Mouse (Mus musculus) stomach, embryonic 15.5 days (tissue): Measurements from ENCODE around the gene Otc. TPM values are rescaled to one million over a fixed set of nuclear protein-coding genes. Genes with fewer than 3 reads are reported as not detected.

Experiments used
- ATAC-seq: fragments of 200-750 bp; cut with Nextera tagmentation; 2 replicates; pipeline ENCODE4 v1.8.0; 2017; ENCODE audit warnings: low read depth, moderate number of reproducible peaks, moderate TSS enrichment; ENCODE audit not compliant: insufficient read depth, low FRiP score
- H3K27ac ChIP-seq: fragments of 300-500 bp; sonication (generic); 2 replicates; pipeline ENCODE4 v1.5.1; 2015; ENCODE audit warnings: mild to moderate bottlenecking, inconsistent platforms
- H3K27me3 ChIP-seq: fragments of 300-500 bp; sonication (generic); replicated peaks from 2 replicates; pipeline ENCODE4 v1.6.1; 2015; ENCODE audit warnings: inconsistent platforms
- H3K36me3 ChIP-seq: fragments of 300-500 bp; sonication (generic); 2 replicates; pipeline ENCODE4 v1.6.1; 2015; ENCODE audit warnings: inconsistent platforms
- H3K4me1 ChIP-seq: fragments of 300-500 bp; sonication (generic); 2 replicates; pipeline ENCODE4 v1.6.1; 2015; ENCODE audit warnings: inconsistent platforms
- H3K4me2 ChIP-seq: fragments of 300-500 bp; sonication (generic); 2 replicates; pipeline ENCODE4 v1.6.1; 2015; ENCODE audit warnings: mild to moderate bottlenecking, inconsistent platforms
- H3K4me3 ChIP-seq: fragments of 300-500 bp; sonication (generic); replicated peaks from 2 replicates; pipeline ENCODE4 v1.5.1; 2015; ENCODE audit warnings: inconsistent platforms
- H3K9ac ChIP-seq: fragments of 300-500 bp; sonication (generic); 2 replicates; pipeline ENCODE4 v1.6.1; 2015; ENCODE audit warnings: inconsistent platforms
- H3K9me3 ChIP-seq: fragments of 300-500 bp; sonication (generic); 2 replicates; pipeline ENCODE4 v1.6.1; 2016; ENCODE audit warnings: inconsistent platforms
- WGBS: fragments of 180-500 bp; shearing (Covaris S2); methylation state at CpG from one replicate; pipeline ENCODE4 v1.1.7; 2015; 5-methylcytosine and 5-hydroxymethylcytosine counted together
- polyA plus RNA-seq: library from polyadenylated mRNA; unstranded; fragments of >200 nt; fragmentation: Nextera tagmentation; extraction: Ambion mirVana; gene quantifications from 2 replicates; pipeline ENCODE4 v1.2.1, GENCODE M21; 2015

Otc gene
- polyA plus RNA-seq, 1 experiment from 2014 or later = 12.0 TPM

DNA sequence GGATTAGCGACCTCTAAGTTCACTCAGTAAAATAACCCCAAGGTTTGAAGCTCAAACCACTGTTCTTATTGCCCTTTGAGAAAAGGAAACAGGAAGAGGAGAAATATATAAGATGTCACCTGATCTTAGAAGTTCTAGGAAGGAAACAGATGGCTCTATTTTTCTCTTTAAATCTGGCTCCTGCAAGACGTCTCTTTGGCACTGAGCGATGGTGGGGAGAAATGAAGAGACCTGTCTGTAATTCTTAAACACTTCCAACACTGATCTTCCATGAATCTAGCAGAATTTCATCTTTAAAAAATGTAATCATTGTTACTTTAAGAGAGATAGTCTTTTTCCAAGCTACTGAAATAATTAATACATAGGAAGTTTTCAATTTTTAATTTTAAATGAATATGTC is 16.2 kb downstream of the Otc start:
- Histone ChIP-seq H3K27me3 (no peaks in the 10 kb centered on the region), H3K36me3 (no peaks in the 10 kb centered on the region), H3K4me2 (no peak overlapping the region), H3K9me3 (no peaks in the 10 kb centered on the region), H3K27ac (no peak overlapping the region), H3K9ac (no peak overlapping the region), H3K4me1 (no peaks in the 10 kb centered on the region), H3K4me3 (no peak overlapping the region)
- ATAC-seq = no peak
- WGBS = 68% methylated on average over 3 of the region's 3 CpGs

DNA sequence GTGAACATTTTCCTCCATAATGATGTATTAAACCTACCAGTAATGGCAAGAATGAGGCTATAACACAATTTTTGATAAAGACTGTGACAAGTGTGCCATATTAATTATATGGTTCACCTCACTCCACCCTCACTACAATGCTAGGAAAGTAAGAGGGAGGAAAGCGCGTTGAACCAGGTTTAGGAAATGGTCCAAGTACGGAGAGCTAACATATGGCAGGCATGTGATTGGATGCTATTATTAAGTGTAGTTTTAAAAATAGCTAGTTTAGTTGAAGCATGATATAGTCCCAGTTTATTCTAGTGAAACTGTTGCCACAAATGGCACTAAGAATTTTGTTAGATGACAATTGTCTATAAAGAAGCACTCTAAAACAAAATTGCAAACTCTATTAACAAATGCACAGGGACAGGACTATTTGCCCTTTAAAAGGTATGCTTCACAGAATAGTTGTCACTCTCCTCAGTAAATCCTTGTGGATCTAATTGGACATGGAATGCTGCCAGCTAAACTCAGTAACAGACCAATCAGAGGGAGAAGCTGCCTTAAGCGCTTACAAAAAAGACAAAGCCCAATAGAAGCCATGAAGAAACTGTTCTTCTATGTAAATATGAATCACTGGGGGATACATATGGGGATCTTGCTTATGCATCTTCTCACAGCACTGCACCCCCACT is 16.8 kb downstream of the Otc start:
- Histone ChIP-seq H3K27me3 (no peaks in the 10 kb centered on the region), H3K4me3 (no peak overlapping the region), H3K36me3 (no peaks in the 10 kb centered on the region), H3K4me1 (no peaks in the 10 kb centered on the region), H3K4me2 (no peak overlapping the region), H3K9me3 (no peaks in the 10 kb centered on the region), H3K27ac (no peak overlapping the region), H3K9ac (no peak overlapping the region)
- 82% methylated on average over 4 of the region's 4 CpGs for WGBS
- ATAC-seq = no peak

DNA sequence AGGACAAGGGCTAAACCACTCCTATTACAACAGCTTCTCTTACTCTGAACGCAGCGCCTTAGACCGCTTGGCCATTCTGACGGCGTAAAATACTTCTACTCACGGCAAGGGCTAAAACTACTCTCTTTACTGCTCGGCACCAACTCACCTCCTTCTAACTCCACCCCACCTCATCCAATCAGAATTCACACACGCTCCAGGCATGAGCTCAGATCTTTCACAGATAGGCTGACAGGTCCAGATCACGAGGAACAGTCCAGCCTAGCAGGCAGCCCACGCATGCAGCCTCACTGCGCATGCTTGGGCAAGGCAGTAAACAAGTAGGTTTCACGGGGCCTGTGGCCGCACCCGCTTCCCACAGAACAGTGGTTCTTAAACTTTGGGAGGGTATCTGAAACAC is 45.2 kb downstream of the Otc start:
- Histone ChIP-seq H3K9me3 (no peaks in the 10 kb centered on the region), H3K9ac (no peak overlapping the region), H3K36me3 (no peaks in the 10 kb centered on the region), H3K4me1 (no peaks in the 10 kb centered on the region), H3K27ac (no peak overlapping the region), H3K4me3 (no peak overlapping the region), H3K27me3 (no peaks in the 10 kb centered on the region), H3K4me2 (no peak overlapping the region)
- 90% methylated on average over 14 of the region's 14 CpGs for WGBS
- no peak for ATAC-seq

DNA sequence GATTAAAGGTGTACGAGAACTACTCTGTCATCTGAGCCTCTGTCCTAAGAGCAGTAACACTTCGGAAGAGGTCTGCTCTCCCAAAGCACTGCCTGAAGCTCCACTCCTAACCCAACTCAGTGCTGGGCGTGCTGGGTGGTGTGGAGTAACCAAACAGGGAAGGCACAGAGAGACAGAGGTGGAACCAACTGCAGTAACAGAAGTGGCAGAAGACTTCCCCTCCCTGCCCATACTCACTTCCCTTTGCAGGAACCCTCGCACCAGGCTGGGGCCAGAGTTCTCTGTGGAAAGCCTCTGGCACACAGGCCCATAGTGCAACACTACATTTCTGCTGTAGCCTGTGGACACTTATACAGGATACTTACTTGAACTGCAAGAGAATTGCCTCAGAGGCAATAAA is 66.1 kb downstream of the Otc start:
- H3K36me3 ChIP-seq = no peaks in the 10 kb centered on the region
- no peak overlapping the region for H3K27ac ChIP-seq
- no peak overlapping the region for H3K4me2 ChIP-seq
- no peak overlapping the region for H3K4me3 ChIP-seq
- H3K27me3 ChIP-seq = no peaks in the 10 kb centered on the region
- H3K9ac ChIP-seq = no peak overlapping the region
- no peaks in the 10 kb centered on the region for H3K4me1 ChIP-seq
- WGBS = 78% methylated on average over 4 of the region's 4 CpGs
- H3K9me3 ChIP-seq = no peaks in the 10 kb centered on the region
- no peak for ATAC-seq

DNA sequence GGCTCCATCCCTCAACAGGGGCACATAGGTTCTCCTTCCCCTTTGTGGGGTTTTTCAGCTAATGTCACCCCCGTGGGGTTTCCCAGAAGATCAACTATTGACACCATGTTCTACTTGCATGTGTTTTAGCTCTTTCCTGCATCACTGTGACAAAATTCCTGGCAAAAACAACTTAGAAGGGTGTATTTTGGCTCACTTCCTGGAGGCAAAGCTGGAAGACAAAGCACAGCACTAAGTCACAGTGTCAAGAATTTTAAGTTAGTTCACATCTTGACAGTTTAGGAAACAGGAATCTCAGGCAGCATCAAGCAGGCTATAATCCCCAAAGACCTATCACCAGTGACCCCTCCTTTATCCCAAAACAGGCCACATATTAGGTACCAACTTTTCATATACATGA is 78.1 kb downstream of the Otc start:
- 78% methylated on average over 1 of the region's 1 CpGs for WGBS
- Histone ChIP-seq H3K9me3 (no peaks in the 10 kb centered on the region), H3K36me3 (no peaks in the 10 kb centered on the region), H3K4me1 (no peaks in the 10 kb centered on the region), H3K27me3 (no peaks in the 10 kb centered on the region), H3K27ac (no peak overlapping the region), H3K4me3 (no peak overlapping the region), H3K4me2 (no peak overlapping the region), H3K9ac (no peak overlapping the region)
- ATAC-seq = no peak

DNA sequence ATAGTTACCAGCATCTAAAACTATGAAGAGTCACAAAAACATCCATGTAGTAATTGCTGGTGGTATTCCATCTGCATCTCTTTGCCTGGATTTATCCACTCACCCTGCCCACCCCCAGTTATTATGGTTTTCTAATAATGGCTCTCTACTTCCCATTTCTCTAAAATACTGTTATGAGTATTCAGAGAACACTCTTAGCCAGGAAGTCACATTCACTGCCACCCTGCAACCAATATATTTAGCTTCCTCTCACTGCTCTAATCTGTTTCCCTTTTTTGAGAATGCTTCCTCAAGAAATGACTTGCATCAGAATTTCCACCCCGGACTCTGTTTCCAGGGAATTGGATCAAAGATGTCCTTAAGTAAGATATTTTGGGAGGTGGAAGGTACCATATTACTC is 79.6 kb downstream of the Otc start:
- no peak for ATAC-seq
- no peaks in the 10 kb centered on the region for H3K9me3 ChIP-seq
- WGBS = 88% methylated on average over 1 of the region's 1 CpGs
- no peak overlapping the region for H3K9ac ChIP-seq
- no peaks in the 10 kb centered on the region for H3K36me3 ChIP-seq
- H3K27me3 ChIP-seq = no peaks in the 10 kb centered on the region
- H3K4me2 ChIP-seq = no peak overlapping the region
- no peak overlapping the region for H3K4me3 ChIP-seq
- H3K27ac ChIP-seq = no peak overlapping the region
- H3K4me1 ChIP-seq = no peaks in the 10 kb centered on the region

DNA sequence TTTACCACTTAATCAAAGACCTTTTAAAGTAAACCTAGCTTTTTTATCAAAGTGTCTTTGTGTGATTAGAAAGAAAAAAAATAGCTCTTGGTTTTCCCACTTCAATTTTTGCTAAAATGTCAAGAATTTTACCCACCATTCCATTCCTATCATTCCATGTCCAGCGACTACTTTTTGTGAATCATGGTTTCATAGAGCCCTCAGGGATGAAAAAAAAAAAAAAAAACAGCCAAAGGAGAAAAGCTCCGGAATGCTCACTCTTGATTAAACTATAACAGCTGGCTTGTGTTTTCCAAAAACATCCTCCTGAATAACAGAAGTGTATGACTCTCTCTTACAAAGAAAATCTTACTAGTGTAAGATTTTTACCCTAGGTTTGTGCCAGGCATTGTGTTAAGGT is 84.7 kb downstream of the Otc start:
- H3K27me3 ChIP-seq = no peaks in the 10 kb centered on the region
- no peak overlapping the region for H3K4me3 ChIP-seq
- ATAC-seq = no peak
- no peaks in the 10 kb centered on the region for H3K4me1 ChIP-seq
- no peaks in the 10 kb centered on the region for H3K36me3 ChIP-seq
- H3K4me2 ChIP-seq = no peak overlapping the region
- no peaks in the 10 kb centered on the region for H3K9me3 ChIP-seq
- H3K27ac ChIP-seq = no peak overlapping the region
- no peak overlapping the region for H3K9ac ChIP-seq
- WGBS = 35% methylated on average over 2 of the region's 2 CpGs

DNA sequence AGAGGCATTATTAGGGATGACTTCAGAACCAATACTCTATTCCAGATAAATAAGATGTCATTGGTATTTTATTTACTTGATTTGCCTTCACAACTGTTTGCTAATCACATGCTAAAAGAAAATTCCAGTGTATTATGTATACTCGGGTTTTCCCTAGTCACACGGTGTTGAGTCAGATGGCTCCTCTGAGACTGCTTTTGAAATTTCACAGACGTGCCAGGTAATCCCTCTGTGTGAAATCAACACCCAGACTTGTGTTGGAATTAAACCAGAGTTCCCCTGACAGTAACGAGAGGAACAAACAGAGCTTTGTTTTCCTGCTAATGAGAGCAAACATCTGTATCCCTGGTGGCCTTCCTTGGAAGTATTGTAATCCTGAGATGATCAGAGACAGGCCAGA is 103.8 kb downstream of the Otc start:
- H3K9me3 ChIP-seq = no peaks in the 10 kb centered on the region
- H3K36me3 ChIP-seq = no peaks in the 10 kb centered on the region
- H3K4me2 ChIP-seq = no peak overlapping the region
- 42% methylated on average over 4 of the region's 4 CpGs for WGBS
- ATAC-seq = no peak
- H3K4me3 ChIP-seq = no peak overlapping the region
- H3K9ac ChIP-seq = no peak overlapping the region
- H3K27me3 ChIP-seq = no peaks in the 10 kb centered on the region
- no peaks in the 10 kb centered on the region for H3K4me1 ChIP-seq
- no peak overlapping the region for H3K27ac ChIP-seq

Other genes starting within 250 kb of the Otc start
- gene Srpx, start 134.6 kb upstream of the Otc start, polyA plus RNA-seq = 24.7 and 27.8 TPM in 2 replicates
- gene Rpgr, start 35.4 kb upstream of the Otc start, polyA plus RNA-seq = 9.8 and 12.9 TPM in 2 replicates
- gene Tspan7, start 232.9 kb downstream of the Otc start, polyA plus RNA-seq = 106 and 119 TPM in 2 replicates